Mouse (Mus musculus) ovary, postnatal 10 days (tissue): ENCODE data around the gene Adgrg5.

Experiments
- DNase-seq: peaks from one replicate; pipeline ENCODE4 v3.0.0; 2022; ENCODE audit warnings: low spot score

The Adgrg5 gene

GRCm38 (mm10) chr8:94973270-94973669 lies 49.8 kb downstream of the Adgrg5 start:
- DNase-seq = no peak

DNA sequence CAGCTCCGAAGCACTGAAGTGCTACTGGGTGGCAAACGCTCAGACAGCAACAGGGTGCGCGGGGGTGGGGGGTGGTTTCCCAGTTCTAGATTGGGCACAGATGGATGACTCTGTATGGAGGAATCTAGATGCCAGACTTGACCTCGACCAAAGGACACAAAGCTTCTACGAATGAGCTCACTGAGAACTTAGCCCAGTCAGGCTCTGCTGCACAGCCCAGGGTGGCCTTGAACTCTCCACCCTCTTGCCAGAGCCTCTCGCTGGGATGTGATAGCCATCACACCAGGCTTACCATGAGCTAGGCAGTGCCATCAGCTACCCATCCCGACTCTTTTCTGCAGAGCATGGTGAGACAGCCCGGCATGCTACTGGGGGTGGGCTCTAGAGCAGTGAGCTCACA lies 50.3 kb downstream of the Adgrg5 start:
- no peak for DNase-seq

- no peak for DNase-seq
These were observed 51.1 kb downstream of the Adgrg5 start, which contains the start of gene Adgrg1 for GRCm38 (mm10) chr8:94974467-94975165. TSS of gene Adgrg1 (plus strand) at chr8:94974751.

DNA sequence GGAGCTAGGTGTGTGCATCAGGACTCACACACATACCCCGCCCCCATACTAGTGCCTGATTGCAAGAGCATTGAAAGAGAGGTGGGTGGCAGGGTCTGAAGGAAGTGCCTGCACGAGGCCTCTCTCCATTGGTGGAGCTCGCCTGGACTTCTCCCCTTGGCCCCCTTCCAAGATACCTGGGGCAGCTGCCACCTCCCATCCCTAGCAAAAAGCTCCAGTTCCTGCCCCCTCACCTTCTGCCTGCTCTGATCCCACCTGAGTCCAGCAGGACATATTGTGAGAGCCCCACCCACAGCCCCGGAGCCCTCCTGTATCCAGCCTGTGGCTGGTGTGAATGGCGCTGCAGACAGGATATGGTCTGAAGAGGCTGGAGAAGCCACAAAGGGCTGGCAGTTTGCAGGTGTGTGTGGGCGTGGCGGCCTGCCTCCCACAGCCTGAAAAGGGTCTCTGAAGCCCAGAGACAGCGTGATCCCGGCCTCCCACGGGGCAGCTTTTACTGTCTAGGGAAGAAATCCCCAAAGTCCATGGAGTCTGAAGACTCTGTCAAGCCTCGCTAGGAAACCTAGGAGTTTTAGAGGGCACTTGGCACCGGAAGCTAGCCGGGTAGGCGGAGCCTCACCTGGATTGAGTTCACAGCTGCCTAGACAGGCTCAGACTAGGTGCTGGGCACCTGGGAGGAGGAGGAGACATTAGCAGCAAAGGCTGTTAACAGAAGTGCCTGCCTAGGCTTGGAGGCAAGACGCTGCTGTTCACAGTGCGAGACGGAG lies 53.3 kb downstream of the Adgrg5 start:
- DNase-seq = no peak

DNA sequence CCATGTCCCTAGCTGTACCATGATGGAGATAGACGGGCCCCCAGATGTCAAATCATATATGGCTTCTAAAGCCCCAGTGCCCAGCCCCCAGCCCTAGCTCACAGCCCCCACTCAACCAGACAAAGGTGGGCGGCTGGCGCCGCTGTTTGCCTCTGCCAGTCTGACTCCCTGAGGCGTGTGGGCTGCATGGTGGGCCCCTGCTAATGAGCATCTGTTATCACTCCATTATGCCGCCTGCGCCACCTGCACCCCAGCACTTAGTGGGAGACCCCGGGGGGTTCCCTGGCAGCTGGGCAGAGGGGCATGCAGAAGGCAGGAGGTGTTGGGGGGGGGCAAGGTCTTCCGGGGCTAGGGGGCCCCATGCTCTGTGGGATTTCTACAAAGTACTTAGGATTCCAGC lies 54.6 kb downstream of the Adgrg5 start:
- no peak for DNase-seq

GRCm38 (mm10) chr8:94978593-94979319 lies 55.3 kb downstream of the Adgrg5 start:
- no peak for DNase-seq

GRCm38 (mm10) chr8:94980176-94980575 lies 56.7 kb downstream of the Adgrg5 start:
- DNase-seq = no peak

GRCm38 (mm10) chr8:94980976-94981375 lies 57.5 kb downstream of the Adgrg5 start:
- no peak for DNase-seq

DNA sequence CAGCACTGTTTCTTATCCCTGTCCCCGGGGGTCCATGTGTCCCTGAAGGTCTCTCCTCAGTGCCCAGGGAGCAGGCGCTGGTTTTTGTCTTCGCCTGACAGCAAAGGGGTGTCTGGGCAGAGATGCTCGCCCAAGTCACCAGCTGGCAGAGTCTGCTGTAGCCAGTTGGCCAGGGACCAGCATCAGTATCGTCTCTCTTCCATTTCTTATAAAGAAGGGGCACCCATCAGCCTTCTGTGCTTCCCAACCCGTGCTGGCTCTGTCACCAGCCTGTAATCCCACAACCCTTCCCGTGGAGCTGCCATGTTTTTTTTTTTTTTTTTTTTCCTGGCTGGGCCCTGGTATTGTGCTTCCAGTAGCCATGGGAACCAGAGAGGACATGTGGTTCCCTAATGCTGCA lies 58.4 kb downstream of the Adgrg5 start:
- no peak for DNase-seq

DNA sequence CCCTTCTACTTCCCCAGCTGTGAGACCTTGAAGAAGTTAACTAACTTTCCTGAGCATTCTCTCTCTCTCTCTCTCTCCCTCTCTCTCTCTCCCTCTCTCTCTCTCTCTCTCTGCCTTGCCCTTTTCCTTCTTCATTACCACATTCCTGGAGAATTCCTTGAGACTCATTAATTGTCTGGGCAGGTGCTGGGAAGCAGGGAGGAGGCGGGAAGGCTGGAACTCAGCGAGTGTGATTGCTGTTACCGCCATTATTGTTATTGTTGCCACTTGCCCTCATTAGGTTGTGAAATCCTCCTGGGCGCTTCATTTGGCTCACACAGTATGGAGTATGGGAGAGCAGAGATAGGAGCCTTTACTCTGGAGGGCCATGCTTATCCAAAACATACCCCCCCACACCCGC lies 59.7 kb downstream of the Adgrg5 start:
- no peak for DNase-seq

GRCm38 (mm10) chr8:94983881-94984516 lies 60.5 kb downstream of the Adgrg5 start:
- DNase-seq = no peak

DNA sequence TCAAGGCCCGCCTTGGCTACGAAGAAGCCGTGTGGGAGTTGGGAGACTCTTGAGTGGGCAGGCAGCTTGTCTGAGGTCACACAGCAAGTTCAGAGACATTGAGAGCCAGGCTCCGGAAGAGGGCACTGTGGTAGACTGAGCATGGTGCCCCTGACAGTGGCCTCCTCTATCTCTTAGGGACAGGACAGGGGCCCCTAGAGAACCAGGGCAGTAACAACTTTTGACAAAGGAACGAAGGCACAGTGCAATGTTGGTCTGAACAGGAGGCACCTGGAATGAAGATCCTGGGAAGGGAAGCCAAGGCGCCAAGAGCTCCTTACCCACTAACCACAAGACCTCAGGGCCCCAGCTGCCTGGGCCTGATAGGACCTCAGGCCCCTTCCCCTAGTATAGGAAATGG lies 61.5 kb downstream of the Adgrg5 start:
- no peak for DNase-seq

- DNase-seq = no peak
These were observed 63.2 kb downstream of the Adgrg5 start for GRCm38 (mm10) chr8:94986676-94987075.

DNA sequence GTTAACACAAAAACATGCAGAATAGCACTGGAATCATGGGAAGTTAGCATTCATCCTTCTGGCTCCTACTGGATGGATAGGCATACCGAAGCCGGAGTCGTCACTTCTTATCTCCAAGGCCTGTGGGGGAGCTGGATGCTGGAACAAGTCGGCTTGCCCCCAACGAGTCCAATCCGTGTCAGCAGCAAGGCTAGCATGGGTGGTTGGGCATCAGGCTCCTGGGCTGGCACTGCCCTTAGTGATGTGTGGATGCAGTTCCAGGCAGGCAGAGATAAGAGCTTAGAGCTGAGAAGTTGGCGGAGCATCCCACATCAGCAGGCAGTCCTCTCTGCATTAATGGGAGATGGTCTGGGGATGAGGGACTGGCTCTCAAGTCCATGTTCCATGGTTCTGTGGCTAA lies 64.1 kb downstream of the Adgrg5 start:
- DNase-seq = no peak

DNA sequence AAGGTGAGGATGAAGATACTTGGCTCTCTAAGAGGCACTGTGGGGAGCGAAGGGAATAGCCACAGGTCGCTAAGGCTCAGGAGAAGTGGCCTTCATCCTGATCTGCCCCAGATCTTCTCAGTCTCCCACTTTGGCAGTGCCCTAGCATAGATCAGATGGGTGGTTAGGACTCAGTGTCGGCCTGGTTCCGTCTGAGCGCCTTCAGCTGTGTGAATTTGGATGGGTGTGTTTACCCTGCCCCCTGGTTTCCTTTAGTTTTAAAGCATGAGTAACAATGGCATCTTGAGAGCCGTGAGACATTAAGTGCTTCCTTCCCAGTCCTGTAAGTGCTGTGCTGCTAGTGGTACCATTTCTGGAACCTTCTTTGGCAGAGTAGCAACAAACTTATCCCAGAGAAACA lies 65.1 kb downstream of the Adgrg5 start:
- DNase-seq = no peak

GRCm38 (mm10) chr8:94989711-94990110 lies 66.2 kb downstream of the Adgrg5 start:
- no peak for DNase-seq

DNA sequence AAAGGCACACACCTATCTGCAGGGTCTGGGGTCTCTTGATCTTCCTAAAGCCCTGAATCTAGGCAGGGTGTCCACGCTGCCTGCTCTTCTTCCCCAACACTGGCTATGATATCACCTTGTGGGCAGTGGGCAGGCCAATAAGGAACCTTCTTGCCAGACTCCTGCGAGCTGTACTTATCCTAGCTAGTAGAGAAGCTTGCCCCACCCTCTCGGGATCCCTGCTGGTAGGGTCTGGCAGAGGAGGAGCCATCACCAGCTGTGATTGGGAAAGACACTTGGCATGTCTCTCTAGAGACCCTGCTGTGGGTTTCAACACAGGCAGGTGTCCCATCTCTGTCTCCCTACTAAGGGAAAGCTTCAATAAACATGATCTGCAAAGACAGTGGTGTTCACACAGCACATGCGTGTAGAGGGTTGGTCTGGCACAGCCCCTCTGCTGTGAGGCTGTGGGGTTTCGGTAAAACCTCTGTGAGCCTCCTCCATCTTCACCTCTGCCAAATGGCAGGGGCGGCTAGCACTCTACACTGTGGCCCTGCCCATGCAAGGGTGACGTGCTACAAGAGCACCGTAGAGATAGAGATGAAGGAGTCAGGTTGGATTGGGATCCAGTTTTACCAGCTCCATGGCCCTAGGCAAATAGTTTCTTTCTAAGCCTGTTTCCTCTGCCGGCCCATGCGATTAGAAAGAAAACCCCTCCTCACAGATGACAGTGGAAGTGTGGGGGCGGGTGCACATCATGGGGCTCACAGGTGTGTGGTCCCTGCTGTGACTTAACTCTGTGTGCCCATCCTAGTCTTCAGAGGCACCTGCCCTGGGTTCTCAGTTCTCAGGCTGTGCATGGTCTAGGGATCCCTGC lies 67.3 kb downstream of the Adgrg5 start:
- no peak for DNase-seq

- DNase-seq = no peak
These were observed 68.0 kb downstream of the Adgrg5 start for GRCm38 (mm10) chr8:94991454-94991994.

DNA sequence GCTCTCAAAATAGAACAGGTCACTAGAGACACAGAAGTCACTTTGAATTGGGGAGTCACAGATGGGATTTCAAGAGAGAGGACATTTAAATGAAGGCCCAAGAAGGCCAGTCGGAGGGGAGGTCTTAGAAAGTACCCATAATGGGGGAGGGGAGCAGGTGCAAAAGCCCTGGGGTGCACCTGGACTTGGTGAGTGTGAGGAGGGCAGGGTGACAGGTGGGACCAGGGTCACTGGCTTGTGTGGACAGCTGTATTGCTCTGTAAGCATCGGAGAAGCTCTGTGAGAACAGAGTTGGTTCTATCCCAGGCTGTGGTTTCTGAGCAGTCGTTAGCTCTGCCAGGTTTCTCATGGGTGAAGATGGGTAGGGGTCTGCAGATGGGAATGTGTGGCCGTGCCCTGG lies 68.5 kb downstream of the Adgrg5 start:
- no peak for DNase-seq

- DNase-seq = no peak
These were observed 69.0 kb downstream of the Adgrg5 start for GRCm38 (mm10) chr8:94992534-94992933.
